Mouse (Mus musculus) CH12.LX (cell line): ENCODE data around the gene Fntb. TPM values are rescaled to one million over a fixed set of nuclear protein-coding genes. Genes with fewer than 3 reads are reported as not detected.

Source experiments
- DNase-seq: peaks from one replicate; pipeline ENCODE4 v3.0.0-alpha.2; 2013; ENCODE audit errors: extremely low read depth
- H3K27ac ChIP-seq: 2 replicates; pipeline ENCODE4 v1.5.1; 2012; ENCODE audit warnings: low read depth, mild to moderate bottlenecking, control low read depth, moderate library complexity; ENCODE audit not compliant: insufficient read depth
- H3K27me3 ChIP-seq: replicated peaks from 2 replicates; pipeline ENCODE3; 2012; ENCODE audit warnings: inconsistent platforms
- H3K36me3 ChIP-seq, 2 experiments: replicated peaks in 1 of 2; 2 replicates each; pipeline versions ENCODE3 to v1.6.1; 2012; ENCODE audit warnings: inconsistent platforms in 1 of 2, low read length in 1 of 2, mild to moderate bottlenecking in 1 of 2, mixed read lengths in 1 of 2, moderate library complexity in 1 of 2; ENCODE audit not compliant: control insufficient read depth in 1 of 2, insufficient read depth in 1 of 2
- H3K4me1 ChIP-seq, 2 experiments: 2 replicates each; pipeline ENCODE4 v1.6.1; 2012; ENCODE audit warnings: inconsistent platforms in 1 of 2, moderate library complexity in 1 of 2; ENCODE audit not compliant: insufficient read depth in 2 of 2, control insufficient read depth in 1 of 2
- H3K4me2 ChIP-seq: 2 replicates; pipeline ENCODE4 v1.6.1; 2012; ENCODE audit warnings: low read depth, mild to moderate bottlenecking, control low read depth; ENCODE audit not compliant: poor library complexity, insufficient read depth, severe bottlenecking
- H3K4me3 ChIP-seq, 3 experiments: fragments of 150-350 bp in 1 of 3; sonication (generic) in 1 of 3; replicated peaks in 1 of 3; 2 replicates each; pipeline versions ENCODE3 to v1.5.1; 2011 to 2012; ENCODE audit warnings: low read depth in 2 of 3, low read length in 2 of 3, mild to moderate bottlenecking in 2 of 3, moderate library complexity in 2 of 3, control low read depth in 1 of 3, improper control_type of control experiment in 1 of 3, inconsistent platforms in 1 of 3, mixed read lengths in 1 of 3; ENCODE audit not compliant: poor library complexity in 1 of 3
- H3K79me2 ChIP-seq: replicated peaks from 2 replicates; pipeline ENCODE4 v1.6.1; 2012; ENCODE audit warnings: mild to moderate bottlenecking, moderate library complexity; ENCODE audit not compliant: control insufficient read depth, poor library complexity, insufficient read depth, severe bottlenecking; ENCODE audit errors: extremely low read depth
- H3K9ac ChIP-seq: 2 replicates; pipeline ENCODE4 v1.6.1; 2012; ENCODE audit warnings: low read depth, mild to moderate bottlenecking, control low read depth, moderate library complexity; ENCODE audit not compliant: insufficient read depth
- H3K9me3 ChIP-seq: replicated peaks from 2 replicates; pipeline ENCODE3; 2012; ENCODE audit warnings: low read length, inconsistent platforms, mixed read lengths
- E2F4 ChIP-seq: IDR thresholded peaks from 2 replicates; pipeline ENCODE4 v1.6.1; 2011; ENCODE audit warnings: low read depth, low read length, improper control_type of control experiment; ENCODE audit not compliant: insufficient replicate concordance
- ETS1 ChIP-seq: conservative IDR thresholded peaks from 2 replicates; pipeline ENCODE4 v1.6.1; 2012; ENCODE audit warnings: low read depth, mild to moderate bottlenecking, inconsistent platforms, low read length, improper control_type of control experiment, moderate library complexity
- JUN ChIP-seq: IDR thresholded peaks from 2 replicates; pipeline ENCODE4 v1.6.1; 2011; ENCODE audit warnings: low read depth, mild to moderate bottlenecking, low read length, improper control_type of control experiment, moderate library complexity; ENCODE audit not compliant: insufficient read depth
- KAT2A ChIP-seq: IDR thresholded peaks from 2 replicates; pipeline ENCODE4 v1.6.1; 2012; ENCODE audit warnings: low read length, improper control_type of control experiment, inconsistent platforms; ENCODE audit not compliant: insufficient replicate concordance
- MAFK ChIP-seq: IDR thresholded peaks from 2 replicates; pipeline ENCODE4 v1.6.1; 2011; ENCODE audit warnings: low read length, improper control_type of control experiment; ENCODE audit not compliant: insufficient replicate concordance
- MAX ChIP-seq: IDR thresholded peaks from 2 replicates; pipeline ENCODE4 v1.6.1; 2011; ENCODE audit warnings: low read length, improper control_type of control experiment
- MAZ ChIP-seq: IDR thresholded peaks from 2 replicates; pipeline ENCODE4 v1.6.1; 2012; ENCODE audit warnings: low read depth, mild to moderate bottlenecking, inconsistent platforms, low read length, improper control_type of control experiment, moderate library complexity
- MEF2A ChIP-seq: IDR thresholded peaks from 2 replicates; pipeline ENCODE4 v1.6.1; 2014; ENCODE audit warnings: low read depth, mild to moderate bottlenecking, inconsistent platforms, low read length, improper control_type of control experiment, borderline replicate concordance
- MXI1 ChIP-seq: IDR thresholded peaks from 2 replicates; pipeline ENCODE4 v1.6.1; 2011; ENCODE audit warnings: mild to moderate bottlenecking, low read depth, low read length, improper control_type of control experiment
- NRF1 ChIP-seq: IDR thresholded peaks from 2 replicates; pipeline ENCODE4 v1.6.1; 2014; ENCODE audit warnings: low read depth, mild to moderate bottlenecking, inconsistent platforms, low read length, improper control_type of control experiment, moderate library complexity
- PAX5 ChIP-seq: IDR thresholded peaks from 2 replicates; pipeline ENCODE4 v1.6.1; 2012; ENCODE audit warnings: low read length, inconsistent platforms, mixed read lengths
- POLR2AphosphoS2 ChIP-seq: IDR thresholded peaks from 2 replicates; pipeline ENCODE4 v1.6.1; 2011; ENCODE audit warnings: low read depth, low read length, improper control_type of control experiment
- RCOR1 ChIP-seq: conservative IDR thresholded peaks from 2 replicates; pipeline ENCODE4 v1.6.1; 2012; ENCODE audit warnings: low read depth, mild to moderate bottlenecking, inconsistent platforms, low read length, improper control_type of control experiment
- SIN3A ChIP-seq: IDR thresholded peaks from 2 replicates; pipeline ENCODE4 v1.6.1; 2012; ENCODE audit warnings: low read length, improper control_type of control experiment, inconsistent platforms
- SMC3 ChIP-seq: IDR thresholded peaks from 2 replicates; pipeline ENCODE4 v1.6.1; 2011; ENCODE audit warnings: low read depth, low read length, improper control_type of control experiment
- TCF12 ChIP-seq: IDR thresholded peaks from 2 replicates; pipeline ENCODE4 v1.6.1; 2014; ENCODE audit warnings: low read depth, mild to moderate bottlenecking, inconsistent platforms, low read length, improper control_type of control experiment
- UBTF ChIP-seq: IDR thresholded peaks from 2 replicates; pipeline ENCODE4 v1.6.1; 2012; ENCODE audit warnings: low read depth, mild to moderate bottlenecking, inconsistent platforms, low read length, improper control_type of control experiment, moderate library complexity
- USF1 ChIP-seq: IDR thresholded peaks from 2 replicates; pipeline ENCODE4 v1.6.1; 2014; ENCODE audit warnings: low read depth, mild to moderate bottlenecking, inconsistent platforms, low read length, improper control_type of control experiment
- ZNF384 ChIP-seq: IDR thresholded peaks from 2 replicates; pipeline ENCODE4 v1.6.1; 2012; ENCODE audit warnings: low read depth, low read length, improper control_type of control experiment, inconsistent platforms
- dilution Hi-C: fragments of 300-500 bp; cut with MboI; formaldehyde crosslinking; loops from 2 replicates; pipeline ENCODE4 v1.14.3; 2020; ENCODE audit warnings: low sequenced_read_pairs; ENCODE audit not compliant: extremely low pct_unique_long_range_greater_than_20kb, extremely low pct_ligation_motif_present
- in situ Hi-C: fragments of 300-500 bp; cut with MboI; formaldehyde crosslinking; loops from 3 replicates; pipeline ENCODE4 v1.14.3; 2019; ENCODE audit warnings: low sequenced_read_pairs, low pct_ligation_motif_present, low pct_unique_long_range_greater_than_20kb, mixed read lengths
- polyA plus RNA-seq: library from polyadenylated mRNA; unstranded; fragments of >175 nt; gene quantifications from 2 replicates; pipeline ENCODE4 v1.2.1, GENCODE M21; 2012; ENCODE audit warnings: low read depth; ENCODE audit not compliant: insufficient read length
- total RNA-seq, 2 experiments: library from RNA; depleted of rRNA; stranded (reverse); fragments of 300-350 nt in 1 of 2; fragments of >200 nt in 1 of 2; gene quantifications; 2 replicates each; pipeline ENCODE4 v1.2.3; 2012 to 2014

Gene Fntb
- total and polyA plus RNA-seq, 3 experiments: 5.6 to 19.5 (median 9.2) TPM

DNA sequence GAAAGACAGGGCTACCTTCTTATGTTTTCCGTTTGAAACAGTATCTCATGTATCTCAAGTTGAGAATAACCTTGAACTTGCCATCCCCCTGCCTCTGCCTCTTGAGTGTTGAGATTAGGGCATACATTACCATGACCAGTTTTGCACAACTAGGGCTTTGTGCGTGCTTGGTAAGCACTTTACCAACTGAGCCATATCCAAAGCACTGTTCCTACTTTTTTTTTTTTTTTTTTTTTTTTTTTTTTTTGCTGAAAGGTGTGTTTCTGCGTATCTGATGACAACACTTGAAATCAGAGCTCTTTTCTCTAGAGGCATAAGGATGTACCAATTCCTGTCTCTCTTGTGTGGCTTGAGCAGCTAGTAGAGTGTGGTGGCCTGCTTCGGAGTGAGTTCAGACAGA is 131.2 kb downstream of the Fntb start:
- H3K36me3 ChIP-seq: peaks cover 6 to 76% of the 10 kb centered on the region in 2 experiments
- no peaks in the 10 kb centered on the region for H3K79me2 ChIP-seq
- H3K9me3 ChIP-seq: no peaks in the 10 kb centered on the region
- H3K4me1 ChIP-seq: no peaks in the 10 kb centered on the region
- H3K4me3 ChIP-seq: no peak overlapping the region
- TF ChIP-seq JUN (no peak), POLR2AphosphoS2 (no peak), MAX (no peak), SMC3 (no peak), PAX5 (no peak), MEF2A (no peak), TCF12 (no peak), USF1 (no peak)
- H3K9ac ChIP-seq: no peak overlapping the region
- dilution Hi-C loops: no loop called here
- H3K27me3 ChIP-seq: no peaks in the 10 kb centered on the region
- no peak for DNase-seq
- in situ Hi-C loops: no loop called here
- H3K27ac ChIP-seq: no peak overlapping the region
- no peak overlapping the region for H3K4me2 ChIP-seq

DNA sequence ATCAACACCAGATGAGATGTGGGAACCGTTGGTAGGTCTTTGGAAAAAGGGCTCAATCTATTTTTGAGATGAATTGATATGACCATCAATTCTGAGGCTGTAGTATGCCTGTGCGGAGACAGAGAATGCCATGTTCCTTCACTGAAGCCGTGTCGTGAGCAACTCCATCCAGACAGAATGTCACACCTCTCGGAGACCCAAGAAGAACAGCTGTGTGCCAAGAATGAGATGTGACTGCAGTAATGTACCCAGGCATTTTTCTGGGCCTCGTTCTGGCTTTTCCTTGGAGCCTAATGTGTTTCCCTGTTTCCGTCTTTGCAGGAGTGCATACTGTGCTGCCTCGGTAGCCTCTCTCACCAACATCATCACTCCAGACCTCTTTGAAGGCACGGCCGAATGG is 131.6 kb downstream of the Fntb start:
- H3K4me1 ChIP-seq: no peaks in the 10 kb centered on the region
- dilution Hi-C loops (no loop called here), in situ Hi-C loops (no loop called here)
- H3K4me3 ChIP-seq: no peak overlapping the region
- peaks cover 6 to 73% of the 10 kb centered on the region in 2 experiments for H3K36me3 ChIP-seq
- H3K27me3 ChIP-seq: no peaks in the 10 kb centered on the region
- no peaks in the 10 kb centered on the region for H3K79me2 ChIP-seq
- DNase-seq: no peak
- no peaks in the 10 kb centered on the region for H3K9me3 ChIP-seq
- H3K4me2 ChIP-seq: no peak overlapping the region
- H3K27ac ChIP-seq: no peak overlapping the region
- no peak for TF ChIP-seq MAFK
- TF ChIP-seq POLR2AphosphoS2: no peak
- TF ChIP-seq JUN: no peak
- TF ChIP-seq RCOR1: no peak
- TF ChIP-seq SIN3A: no peak
- TF ChIP-seq MXI1: no peak
- TF ChIP-seq MAX: no peak
- no peak for TF ChIP-seq KAT2A
- no peak for TF ChIP-seq UBTF
- TF ChIP-seq PAX5: no peak
- no peak for TF ChIP-seq ZNF384
- no peak for TF ChIP-seq ETS1
- TF ChIP-seq USF1: no peak
- no peak for TF ChIP-seq MEF2A
- no peak for TF ChIP-seq MAZ
- no peak for TF ChIP-seq SMC3
- TF ChIP-seq E2F4: no peak
- TF ChIP-seq NRF1: no peak
- no peak overlapping the region for H3K9ac ChIP-seq
